Mouse (Mus musculus) splenic B cell, adult 2 months (primary cell): Measurements from ENCODE around the gene Nqo2.
A peak's percentile ranks its signal among the peaks of the same experiment; 100 is the strongest.

Experiments
- DNase-seq: peaks from one replicate; pipeline ENCODE4 v3.0.0-alpha.2; 2011; ENCODE audit warnings: low read depth, low spot score
- H3K27me3 ChIP-seq: 2 replicates; pipeline ENCODE4 v1.6.1; 2012; ENCODE audit warnings: mild to moderate bottlenecking, low read length, moderate library complexity, mixed read lengths; ENCODE audit not compliant: control insufficient read depth, poor library complexity, insufficient read depth, severe bottlenecking
- H3K36me3 ChIP-seq: 2 replicates; pipeline ENCODE4 v1.6.1; 2012; ENCODE audit warnings: mild to moderate bottlenecking, low read length, moderate library complexity, mixed read lengths; ENCODE audit not compliant: control insufficient read depth, poor library complexity, insufficient read depth, severe bottlenecking

Nqo2 gene

GRCm38 (mm10) chr13:33956571-33957421, 7.7 kb upstream of the Nqo2 start:
- peak; percentile 68 for DNase-seq
- no peaks in the 10 kb centered on the region for H3K36me3 ChIP-seq
- H3K27me3 ChIP-seq = no peaks in the 10 kb centered on the region

- DNase-seq = no peak
- Histone ChIP-seq H3K27me3 (no peaks in the 10 kb centered on the region), H3K36me3 (no peaks in the 10 kb centered on the region)
Measured at GRCm38 (mm10) chr13:33959771-33960170, 4.7 kb upstream of the Nqo2 start.

GRCm38 (mm10) chr13:33965056-33966024, 853 bp downstream of the Nqo2 start:
- Histone ChIP-seq H3K36me3 (no peaks in the 10 kb centered on the region), H3K27me3 (no peaks in the 10 kb centered on the region)
- DNase-seq = no peak

GRCm38 (mm10) chr13:33966025-33966412, 1.5 kb downstream of the Nqo2 start:
- H3K27me3 ChIP-seq = no peaks in the 10 kb centered on the region
- H3K36me3 ChIP-seq = no peaks in the 10 kb centered on the region
- DNase-seq = no peak

- H3K36me3 ChIP-seq = no peaks in the 10 kb centered on the region
- DNase-seq = no peak
- no peaks in the 10 kb centered on the region for H3K27me3 ChIP-seq
Measured at GRCm38 (mm10) chr13:33966574-33966973, 2.1 kb downstream of the Nqo2 start.

- Histone ChIP-seq H3K27me3 (no peaks in the 10 kb centered on the region), H3K36me3 (peaks cover 2% of the 10 kb centered on the region; the same call in 1 of the 2 replicates)
- no peak for DNase-seq
Measured at GRCm38 (mm10) chr13:33989625-33990024, 25.1 kb downstream of the Nqo2 start.

GRCm38 (mm10) chr13:33995197-33995596, 30.7 kb downstream of the Nqo2 start:
- H3K27me3 ChIP-seq = no peaks in the 10 kb centered on the region
- peak; percentile 84 for DNase-seq
- 0 out of 2 replicates have a peak, but pooled peaks cover 2% of the 10 kb centered on the region for H3K36me3 ChIP-seq

- Histone ChIP-seq H3K36me3 (no peaks in the 10 kb centered on the region), H3K27me3 (no peaks in the 10 kb centered on the region)
- peak; percentile 92 for DNase-seq
Measured at GRCm38 (mm10) chr13:34002058-34003006, 37.8 kb downstream of the Nqo2 start, which contains the start of the genes Ripk1 and Serpinb6a. Ripk1 (plus strand) TSS chr13:34002363. Serpinb6a (minus strand) TSS chr13:34002794.

GRCm38 (mm10) chr13:34003058-34003457, 38.6 kb downstream of the Nqo2 start:
- no peak for DNase-seq
- H3K36me3 ChIP-seq = no peaks in the 10 kb centered on the region
- no peaks in the 10 kb centered on the region for H3K27me3 ChIP-seq

GRCm38 (mm10) chr13:34007234-34007633, 42.7 kb downstream of the Nqo2 start:
- Histone ChIP-seq H3K36me3 (peaks cover 4% of the 10 kb centered on the region), H3K27me3 (no peaks in the 10 kb centered on the region)
- no peak for DNase-seq

- no peak for DNase-seq
- no peaks in the 10 kb centered on the region for H3K27me3 ChIP-seq
- H3K36me3 ChIP-seq = peaks cover 29% of the 10 kb centered on the region
Measured at GRCm38 (mm10) chr13:34016927-34017569, 52.6 kb downstream of the Nqo2 start.

GRCm38 (mm10) chr13:34018521-34018920, 54.0 kb downstream of the Nqo2 start:
- no peak for DNase-seq
- peaks cover 29% of the 10 kb centered on the region for H3K36me3 ChIP-seq
- H3K27me3 ChIP-seq = no peaks in the 10 kb centered on the region

GRCm38 (mm10) chr13:34021998-34022397, 57.5 kb downstream of the Nqo2 start:
- H3K27me3 ChIP-seq = no peaks in the 10 kb centered on the region
- DNase-seq = no peak
- H3K36me3 ChIP-seq = peaks cover 18% of the 10 kb centered on the region
